Mouse (Mus musculus): Measurements from ENCODE around the gene A930033H14Rik. TPM values are rescaled to one million over a fixed set of nuclear protein-coding genes. Genes with fewer than 3 reads are reported as not detected.

A930033H14Rik gene
- polyA plus RNA-seq, 1 experiment = 0.35 TPM

DNA sequence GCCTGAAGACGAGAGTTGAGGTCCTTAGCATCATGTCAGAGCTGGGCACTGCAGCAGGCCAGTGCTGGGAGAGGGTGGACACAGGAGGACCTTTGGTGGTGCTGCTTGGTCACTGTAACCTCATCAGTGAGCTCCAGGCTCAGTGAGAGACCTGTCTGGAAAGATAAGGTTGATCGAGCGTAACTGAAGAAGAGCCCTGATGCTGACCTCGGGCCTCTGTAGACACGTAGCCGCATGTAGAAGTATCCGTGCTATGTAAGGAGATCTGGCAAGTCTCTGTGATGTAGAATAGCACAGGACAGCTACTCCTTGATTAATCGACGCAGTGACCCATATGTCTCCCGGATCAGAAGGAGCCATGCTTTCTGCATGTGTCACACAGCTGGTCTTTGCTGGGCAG, 19.2 kb downstream of the A930033H14Rik start:
- no peaks in the 10 kb centered on the region for H3K4me1 ChIP-seq (ENCODE audit: control insufficient read depth, insufficient read depth, insufficient read length, low read length)
- no peak overlapping the region for H3K27ac ChIP-seq (ENCODE audit: insufficient read depth, low read depth, low read length)
- WGBS = 90% methylated on average over 10 of the region's 10 CpGs
- H3K27me3 ChIP-seq (ENCODE audit: control insufficient read depth, insufficient read depth, low read length) = no peaks in the 10 kb centered on the region
- no peaks in the 10 kb centered on the region for H3K36me3 ChIP-seq (ENCODE audit: control insufficient read depth, insufficient read depth, low read length)
- H3K4me3 ChIP-seq (ENCODE audit: low read depth, low read length) = no peak overlapping the region
- TF ChIP-seq CTCF (IDR thresholded peaks at IDR 0.05; ENCODE audit: extremely low read depth, insufficient read length, insufficient replicate concordance, low read depth, low read length) = no peak
- TF ChIP-seq POLR2A (IDR thresholded peaks at IDR 0.05; ENCODE audit: low read depth, low read length) = no peak

DNA sequence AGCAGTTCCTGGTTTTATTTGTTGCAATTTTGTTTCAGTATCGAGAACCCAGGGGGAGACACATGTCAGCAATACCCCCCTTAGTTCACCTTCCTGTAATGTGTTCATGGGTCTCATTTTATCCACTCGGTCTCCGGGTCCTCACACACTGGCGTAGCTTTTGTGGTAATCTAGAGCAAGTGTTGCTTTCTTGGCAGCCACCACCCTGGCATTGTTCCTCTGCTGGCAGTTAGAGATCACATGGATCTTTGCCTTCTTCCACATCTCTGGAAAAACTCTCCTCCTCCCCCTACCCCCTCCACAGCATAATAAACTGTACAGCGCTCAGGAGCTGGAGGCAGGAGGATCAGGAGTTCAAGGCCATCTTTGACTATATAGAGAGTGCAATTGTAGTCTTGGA, 20.6 kb downstream of the A930033H14Rik start:
- no peak overlapping the region for H3K27ac ChIP-seq (ENCODE audit: insufficient read depth, low read depth, low read length)
- no peaks in the 10 kb centered on the region for H3K4me1 ChIP-seq (ENCODE audit: control insufficient read depth, insufficient read depth, insufficient read length, low read length)
- no peaks in the 10 kb centered on the region for H3K27me3 ChIP-seq (ENCODE audit: control insufficient read depth, insufficient read depth, low read length)
- no peak overlapping the region for H3K4me3 ChIP-seq (ENCODE audit: low read depth, low read length)
- TF ChIP-seq POLR2A (IDR thresholded peaks at IDR 0.05; ENCODE audit: low read depth, low read length) (no peak), CTCF (IDR thresholded peaks at IDR 0.05; ENCODE audit: extremely low read depth, insufficient read length, insufficient replicate concordance, low read depth, low read length) (no peak)
- no peaks in the 10 kb centered on the region for H3K36me3 ChIP-seq (ENCODE audit: control insufficient read depth, insufficient read depth, low read length)
- WGBS = 86% methylated on average over 5 of the region's 5 CpGs

DNA sequence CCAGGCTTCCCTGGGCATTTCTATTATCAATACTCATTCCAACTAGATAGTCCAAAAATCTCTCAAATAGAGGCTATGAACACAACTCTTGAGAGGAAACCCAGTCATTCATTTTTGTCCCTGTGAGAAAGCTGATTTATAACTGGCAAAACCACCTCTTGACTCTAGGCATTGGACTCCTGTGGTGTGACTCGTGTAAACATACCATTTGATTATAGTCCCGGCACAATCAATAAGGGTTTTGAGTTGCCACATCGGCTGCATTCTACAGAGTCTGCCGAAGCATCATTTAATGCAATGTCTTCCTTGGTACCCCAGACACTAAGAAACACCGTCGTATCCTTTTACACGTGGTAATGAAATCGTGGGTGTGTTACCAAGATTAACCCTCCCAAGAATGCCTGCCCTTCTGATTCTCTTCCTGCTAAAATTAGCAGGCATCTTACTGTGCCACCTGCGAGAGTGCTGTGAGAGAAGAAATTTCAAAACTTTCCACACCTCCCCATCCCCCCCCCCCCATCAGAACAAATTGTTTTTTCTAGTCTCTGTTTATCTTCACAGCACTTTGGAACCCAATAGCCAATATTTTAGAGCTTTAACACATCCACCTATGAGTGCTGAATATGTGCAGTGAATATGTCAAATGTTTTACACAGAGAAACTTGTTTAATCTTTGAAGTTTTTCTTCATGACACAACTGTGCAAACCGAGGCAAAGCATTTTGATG, 22.3 kb downstream of the A930033H14Rik start:
- WGBS = 42% methylated on average over 10 of the region's 10 CpGs
- Histone ChIP-seq H3K4me3 (ENCODE audit: low read depth, low read length) (no peak overlapping the region), H3K4me1 (ENCODE audit: control insufficient read depth, insufficient read depth, insufficient read length, low read length) (no peaks in the 10 kb centered on the region), H3K27ac (ENCODE audit: insufficient read depth, low read depth, low read length) (no peak overlapping the region), H3K36me3 (ENCODE audit: control insufficient read depth, insufficient read depth, low read length) (no peaks in the 10 kb centered on the region), H3K27me3 (ENCODE audit: control insufficient read depth, insufficient read depth, low read length) (no peaks in the 10 kb centered on the region)
- TF ChIP-seq POLR2A (IDR thresholded peaks at IDR 0.05; ENCODE audit: low read depth, low read length) = no peak
- TF ChIP-seq CTCF (IDR thresholded peaks at IDR 0.05; ENCODE audit: extremely low read depth, insufficient read length, insufficient replicate concordance, low read depth, low read length) = no peak

DNA sequence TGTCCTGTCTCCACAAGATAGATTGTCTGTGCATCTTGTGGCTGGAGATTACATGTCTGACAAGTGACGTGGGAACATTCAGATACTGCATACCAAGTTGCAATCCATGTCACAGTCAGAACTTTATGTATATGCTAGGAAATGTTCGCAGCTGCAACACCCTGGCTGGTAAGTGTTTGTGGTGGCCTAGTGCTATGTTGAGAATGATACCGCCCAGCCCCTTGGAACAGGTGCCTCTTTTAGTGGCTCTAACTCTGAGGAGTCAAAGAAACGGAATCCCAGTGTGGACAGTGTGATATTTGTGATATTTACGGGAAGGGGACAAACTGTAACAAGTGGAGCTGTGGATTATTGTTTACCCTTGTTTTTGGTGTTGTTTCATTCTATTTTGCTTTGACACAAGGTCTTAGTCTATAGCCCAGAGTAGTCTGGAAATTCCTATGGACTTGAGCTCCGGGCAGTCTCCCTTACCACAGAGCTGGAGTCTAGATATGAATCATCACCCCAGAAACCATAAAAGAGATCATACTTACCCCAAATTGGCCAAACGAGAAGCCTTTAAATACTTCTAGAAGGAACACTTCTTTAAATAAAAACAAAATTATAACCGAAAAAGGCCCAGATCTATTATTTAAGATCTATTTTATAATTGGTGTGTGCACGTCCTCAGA, 25.0 kb downstream of the A930033H14Rik start:
- 82% methylated on average over 9 of the region's 9 CpGs for WGBS
- Histone ChIP-seq H3K4me3 (ENCODE audit: low read depth, low read length) (no peak overlapping the region), H3K27ac (ENCODE audit: insufficient read depth, low read depth, low read length) (no peak overlapping the region), H3K36me3 (ENCODE audit: control insufficient read depth, insufficient read depth, low read length) (no peaks in the 10 kb centered on the region), H3K27me3 (ENCODE audit: control insufficient read depth, insufficient read depth, low read length) (no peaks in the 10 kb centered on the region), H3K4me1 (ENCODE audit: control insufficient read depth, insufficient read depth, insufficient read length, low read length) (no peaks in the 10 kb centered on the region)
- TF ChIP-seq CTCF (IDR thresholded peaks at IDR 0.05; ENCODE audit: extremely low read depth, insufficient read length, insufficient replicate concordance, low read depth, low read length) = no peak
- TF ChIP-seq POLR2A (IDR thresholded peaks at IDR 0.05; ENCODE audit: low read depth, low read length) = no peak

DNA sequence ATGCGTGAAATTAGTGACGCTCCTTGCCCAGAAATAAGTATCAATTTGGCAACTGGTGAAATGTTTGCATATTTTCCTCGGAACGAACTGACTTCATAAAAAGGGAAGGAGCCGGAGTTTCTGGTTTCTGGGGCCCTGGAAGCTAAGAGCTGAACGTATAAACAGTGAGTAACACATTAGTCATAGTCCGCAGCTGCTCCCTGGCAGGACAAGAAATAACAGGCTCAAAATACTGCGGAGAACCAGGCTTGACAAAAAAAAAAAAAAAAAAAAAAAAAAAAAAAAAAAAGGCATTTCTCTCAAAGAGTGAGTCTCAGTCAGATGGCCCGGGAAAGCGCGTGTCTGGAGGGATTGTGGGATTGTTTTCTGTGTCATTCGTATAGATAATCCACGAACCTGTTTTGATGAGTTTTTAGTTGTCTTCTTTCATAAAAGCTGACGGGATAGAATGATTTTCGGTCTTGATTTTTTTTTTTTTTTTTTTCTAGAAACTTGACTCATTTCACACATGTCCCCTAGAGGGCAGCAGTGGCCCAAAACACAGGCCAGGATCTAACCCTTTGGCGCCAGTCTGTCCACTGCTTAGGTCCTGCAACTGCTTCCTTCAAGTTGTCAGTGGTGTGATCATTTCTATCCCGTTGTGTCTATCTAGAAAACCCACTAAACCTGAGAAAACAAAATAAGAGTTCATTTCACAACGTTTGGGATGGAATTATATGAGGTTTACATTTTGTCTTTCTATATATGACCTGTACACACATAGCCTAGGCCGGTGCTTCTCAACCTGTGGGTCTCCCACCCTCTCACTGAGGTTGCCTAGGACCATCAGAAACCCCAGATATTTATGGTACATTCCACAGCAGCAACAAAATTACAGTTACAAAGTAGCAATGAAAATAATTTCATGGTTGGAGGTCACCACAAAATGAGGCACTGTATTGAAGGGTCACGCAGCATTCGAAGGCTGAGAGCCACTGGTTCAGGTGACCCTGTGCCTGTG, 26.7 kb downstream of the A930033H14Rik start:
- TF ChIP-seq CTCF (IDR thresholded peaks at IDR 0.05; ENCODE audit: extremely low read depth, insufficient read length, insufficient replicate concordance, low read depth, low read length) = peak; percentile 68; the same call in 1 of the 2 replicates
- no peak for TF ChIP-seq POLR2A (IDR thresholded peaks at IDR 0.05; ENCODE audit: low read depth, low read length)
- Histone ChIP-seq H3K27ac (ENCODE audit: insufficient read depth, low read depth, low read length) (no peak overlapping the region), H3K4me1 (ENCODE audit: control insufficient read depth, insufficient read depth, insufficient read length, low read length) (no peaks in the 10 kb centered on the region), H3K4me3 (ENCODE audit: low read depth, low read length) (no peak overlapping the region), H3K27me3 (ENCODE audit: control insufficient read depth, insufficient read depth, low read length) (no peaks in the 10 kb centered on the region), H3K36me3 (ENCODE audit: control insufficient read depth, insufficient read depth, low read length) (no peaks in the 10 kb centered on the region)
- WGBS = 14% methylated on average over 21 of the region's 21 CpGs

DNA sequence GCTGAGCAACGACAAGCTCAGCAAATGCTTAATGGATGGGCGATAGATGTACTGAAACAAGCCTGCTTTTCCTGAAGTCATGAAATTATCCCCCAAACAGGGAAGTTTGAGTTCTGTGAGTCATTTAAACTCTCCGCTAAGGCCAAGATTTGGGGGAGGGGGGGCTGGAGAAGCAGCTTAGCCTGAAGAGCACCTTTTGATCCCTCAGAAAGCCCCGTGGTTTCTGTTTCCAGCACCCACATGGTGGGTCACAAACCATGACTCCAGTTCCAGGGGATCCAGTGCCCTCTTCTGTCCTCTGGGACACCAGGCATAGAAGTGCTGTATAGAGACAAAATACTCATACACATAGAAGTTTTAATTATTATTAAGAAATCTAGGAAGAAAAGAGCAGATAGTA, 27.5 kb downstream of the A930033H14Rik start:
- no peak for TF ChIP-seq CTCF (IDR thresholded peaks at IDR 0.05; ENCODE audit: extremely low read depth, insufficient read length, insufficient replicate concordance, low read depth, low read length)
- no peak for TF ChIP-seq POLR2A (IDR thresholded peaks at IDR 0.05; ENCODE audit: low read depth, low read length)
- Histone ChIP-seq H3K36me3 (ENCODE audit: control insufficient read depth, insufficient read depth, low read length) (no peaks in the 10 kb centered on the region), H3K4me1 (ENCODE audit: control insufficient read depth, insufficient read depth, insufficient read length, low read length) (no peaks in the 10 kb centered on the region), H3K27ac (ENCODE audit: insufficient read depth, low read depth, low read length) (peak overlapping the region; percentile 3; the same call in 1 of the 2 replicates), H3K4me3 (ENCODE audit: low read depth, low read length) (no peak overlapping the region), H3K27me3 (ENCODE audit: control insufficient read depth, insufficient read depth, low read length) (no peaks in the 10 kb centered on the region)
- 65% methylated on average over 4 of the region's 4 CpGs for WGBS

All from small intestine, adult 2 months (tissue).